Mouse (Mus musculus) heart, adult 2 months (tissue): Measurements from ENCODE around the gene D230025D16Rik.

Experiments used
- CTCF ChIP-seq: fragments of 200-600 bp; IDR thresholded peaks from 2 replicates; pipeline ENCODE4 v1.8.1; 2022; ENCODE audit warnings: antibody characterized with exemption, mild to moderate bottlenecking, moderate library complexity
- EP300 ChIP-seq: fragments of 200-500 bp; IDR thresholded peaks from 2 replicates; pipeline ENCODE4 v1.6.1; 2011; ENCODE audit warnings: low read depth, low read length, control low read depth; ENCODE audit not compliant: insufficient read depth

DNA sequence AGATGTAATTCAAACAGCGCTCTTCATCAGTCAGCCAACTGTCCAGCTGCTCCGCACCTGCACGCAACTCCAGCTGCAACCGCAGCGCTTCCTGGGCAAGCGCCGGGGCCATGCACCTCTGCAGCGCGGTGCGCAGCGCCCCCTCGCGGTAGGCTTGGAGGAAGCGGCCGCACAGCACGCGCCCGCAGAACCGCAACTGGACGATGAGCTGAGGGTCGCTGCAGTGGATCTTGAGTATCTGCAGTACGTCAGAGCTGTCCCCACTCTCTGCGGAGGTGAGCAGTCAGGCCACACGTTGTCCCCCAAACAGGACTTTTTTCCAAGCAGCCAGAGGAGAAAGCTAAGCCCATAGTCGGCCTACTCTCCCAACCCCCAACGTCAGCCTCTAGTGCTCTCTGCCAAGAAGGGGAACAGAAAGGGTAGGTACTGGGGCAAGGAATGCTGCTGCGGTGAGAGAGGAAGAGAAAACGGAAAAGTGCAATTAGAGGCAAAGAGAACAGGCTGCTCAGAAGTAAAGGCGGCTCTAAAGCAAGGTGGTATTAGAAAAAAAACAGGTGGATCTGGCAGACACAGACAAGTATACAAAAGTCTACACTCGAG, 34.9 kb downstream of the D230025D16Rik start:
- TF ChIP-seq EP300 (0 out of 2 replicates have a peak, but pooled peaks have one; percentile 44), CTCF (no peak; the same call in 1 of the 2 replicates)
